Mouse (Mus musculus) CH12.LX (cell line): ENCODE results near the gene Mybph. TPM values are rescaled to one million over a fixed set of nuclear protein-coding genes. Genes with fewer than 3 reads are reported as not detected.
"Not testable (repeated sequence)": the region's sequence is repeated elsewhere in the genome, so short reads cannot be mapped to it uniquely, and the experiment has no call there.

Experiments used
- DNase-seq: peaks from one replicate; pipeline ENCODE4 v3.0.0-alpha.2; 2013; ENCODE audit errors: extremely low read depth
- H3K27ac ChIP-seq: 2 replicates; pipeline ENCODE4 v1.5.1; 2012; ENCODE audit warnings: low read depth, mild to moderate bottlenecking, control low read depth, moderate library complexity; ENCODE audit not compliant: insufficient read depth
- H3K27me3 ChIP-seq: replicated peaks from 2 replicates; pipeline ENCODE3; 2012; ENCODE audit warnings: inconsistent platforms
- H3K36me3 ChIP-seq, 2 experiments: replicated peaks in 1 of 2; 2 replicates each; pipeline versions ENCODE3 to v1.6.1; 2012; ENCODE audit warnings: inconsistent platforms in 1 of 2, low read length in 1 of 2, mild to moderate bottlenecking in 1 of 2, mixed read lengths in 1 of 2, moderate library complexity in 1 of 2; ENCODE audit not compliant: control insufficient read depth in 1 of 2, insufficient read depth in 1 of 2
- H3K4me1 ChIP-seq, 2 experiments: 2 replicates each; pipeline ENCODE4 v1.6.1; 2012; ENCODE audit warnings: inconsistent platforms in 1 of 2, moderate library complexity in 1 of 2; ENCODE audit not compliant: insufficient read depth in 2 of 2, control insufficient read depth in 1 of 2
- H3K4me2 ChIP-seq: 2 replicates; pipeline ENCODE4 v1.6.1; 2012; ENCODE audit warnings: low read depth, mild to moderate bottlenecking, control low read depth; ENCODE audit not compliant: poor library complexity, insufficient read depth, severe bottlenecking
- H3K4me3 ChIP-seq, 3 experiments: fragments of 150-350 bp in 1 of 3; sonication (generic) in 1 of 3; replicated peaks in 1 of 3; 2 replicates each; pipeline versions ENCODE3 to v1.5.1; 2011 to 2012; ENCODE audit warnings: low read depth in 2 of 3, low read length in 2 of 3, mild to moderate bottlenecking in 2 of 3, moderate library complexity in 2 of 3, control low read depth in 1 of 3, improper control_type of control experiment in 1 of 3, inconsistent platforms in 1 of 3, mixed read lengths in 1 of 3; ENCODE audit not compliant: poor library complexity in 1 of 3
- H3K79me2 ChIP-seq: replicated peaks from 2 replicates; pipeline ENCODE4 v1.6.1; 2012; ENCODE audit warnings: mild to moderate bottlenecking, moderate library complexity; ENCODE audit not compliant: control insufficient read depth, poor library complexity, insufficient read depth, severe bottlenecking; ENCODE audit errors: extremely low read depth
- H3K9ac ChIP-seq: 2 replicates; pipeline ENCODE4 v1.6.1; 2012; ENCODE audit warnings: low read depth, mild to moderate bottlenecking, control low read depth, moderate library complexity; ENCODE audit not compliant: insufficient read depth
- H3K9me3 ChIP-seq: replicated peaks from 2 replicates; pipeline ENCODE3; 2012; ENCODE audit warnings: low read length, inconsistent platforms, mixed read lengths
- ELF1 ChIP-seq: IDR thresholded peaks from 2 replicates; pipeline ENCODE4 v1.6.1; 2014; ENCODE audit warnings: low read depth, mild to moderate bottlenecking, inconsistent platforms, low read length, improper control_type of control experiment
- EP300 ChIP-seq: IDR thresholded peaks from 2 replicates; pipeline ENCODE4 v1.6.1; 2011; ENCODE audit warnings: low read length, improper control_type of control experiment
- GABPA ChIP-seq: IDR thresholded peaks from 2 replicates; pipeline ENCODE4 v1.6.1; 2012; ENCODE audit warnings: low read depth, low read length, improper control_type of control experiment, inconsistent platforms; ENCODE audit not compliant: insufficient replicate concordance
- IRF4 ChIP-seq: IDR thresholded peaks from 2 replicates; pipeline ENCODE4 v1.6.1; 2014; ENCODE audit warnings: low read depth, mild to moderate bottlenecking, inconsistent platforms, low read length, improper control_type of control experiment
- MAFK ChIP-seq: IDR thresholded peaks from 2 replicates; pipeline ENCODE4 v1.6.1; 2011; ENCODE audit warnings: low read length, improper control_type of control experiment; ENCODE audit not compliant: insufficient replicate concordance
- MAZ ChIP-seq: IDR thresholded peaks from 2 replicates; pipeline ENCODE4 v1.6.1; 2012; ENCODE audit warnings: low read depth, mild to moderate bottlenecking, inconsistent platforms, low read length, improper control_type of control experiment, moderate library complexity
- MEF2A ChIP-seq: IDR thresholded peaks from 2 replicates; pipeline ENCODE4 v1.6.1; 2014; ENCODE audit warnings: low read depth, mild to moderate bottlenecking, inconsistent platforms, low read length, improper control_type of control experiment, borderline replicate concordance
- MXI1 ChIP-seq: IDR thresholded peaks from 2 replicates; pipeline ENCODE4 v1.6.1; 2011; ENCODE audit warnings: mild to moderate bottlenecking, low read depth, low read length, improper control_type of control experiment
- MYC ChIP-seq: IDR thresholded peaks from 2 replicates; pipeline ENCODE4 v1.6.1; 2011; ENCODE audit warnings: low read depth, mild to moderate bottlenecking, improper control_type of control experiment, low read length
- NELFE ChIP-seq: IDR thresholded peaks from 2 replicates; pipeline ENCODE4 v1.6.1; 2011; ENCODE audit warnings: low read depth, low read length, improper control_type of control experiment
- PAX5 ChIP-seq: IDR thresholded peaks from 2 replicates; pipeline ENCODE4 v1.6.1; 2012; ENCODE audit warnings: low read length, inconsistent platforms, mixed read lengths
- POLR2A ChIP-seq: IDR thresholded peaks from 2 replicates; pipeline ENCODE4 v1.6.1; 2011; ENCODE audit warnings: low read depth, mild to moderate bottlenecking, improper control_type of control experiment, low read length
- RAD21 ChIP-seq: IDR thresholded peaks from 2 replicates; pipeline ENCODE4 v1.6.1; 2011; ENCODE audit warnings: low read depth, mild to moderate bottlenecking, low read length, improper control_type of control experiment, moderate library complexity
- RCOR1 ChIP-seq: conservative IDR thresholded peaks from 2 replicates; pipeline ENCODE4 v1.6.1; 2012; ENCODE audit warnings: low read depth, mild to moderate bottlenecking, inconsistent platforms, low read length, improper control_type of control experiment
- SIN3A ChIP-seq: IDR thresholded peaks from 2 replicates; pipeline ENCODE4 v1.6.1; 2012; ENCODE audit warnings: low read length, improper control_type of control experiment, inconsistent platforms
- TBP ChIP-seq: conservative IDR thresholded peaks from 2 replicates; pipeline ENCODE4 v1.6.1; 2011; ENCODE audit warnings: low read depth, low read length, improper control_type of control experiment
- USF1 ChIP-seq: IDR thresholded peaks from 2 replicates; pipeline ENCODE4 v1.6.1; 2014; ENCODE audit warnings: low read depth, mild to moderate bottlenecking, inconsistent platforms, low read length, improper control_type of control experiment
- ZKSCAN1 ChIP-seq: IDR thresholded peaks from 2 replicates; pipeline ENCODE4 v1.6.1; 2012; ENCODE audit warnings: low read depth, inconsistent platforms, low read length, improper control_type of control experiment, borderline replicate concordance
- ZMIZ1 ChIP-seq: IDR thresholded peaks from 2 replicates; pipeline ENCODE4 v1.6.1; 2012; ENCODE audit warnings: low read depth, mild to moderate bottlenecking, inconsistent platforms, low read length, improper control_type of control experiment
- dilution Hi-C: fragments of 300-500 bp; cut with MboI; formaldehyde crosslinking; loops from 2 replicates; pipeline ENCODE4 v1.14.3; 2020; ENCODE audit warnings: low sequenced_read_pairs; ENCODE audit not compliant: extremely low pct_unique_long_range_greater_than_20kb, extremely low pct_ligation_motif_present
- in situ Hi-C: fragments of 300-500 bp; cut with MboI; formaldehyde crosslinking; loops from 3 replicates; pipeline ENCODE4 v1.14.3; 2019; ENCODE audit warnings: low sequenced_read_pairs, low pct_ligation_motif_present, low pct_unique_long_range_greater_than_20kb, mixed read lengths
- polyA plus RNA-seq: library from polyadenylated mRNA; unstranded; fragments of >175 nt; gene quantifications from 2 replicates; pipeline ENCODE4 v1.2.1, GENCODE M21; 2012; ENCODE audit warnings: low read depth; ENCODE audit not compliant: insufficient read length
- total RNA-seq, 2 experiments: library from RNA; depleted of rRNA; stranded (reverse); fragments of 300-350 nt in 1 of 2; fragments of >200 nt in 1 of 2; gene quantifications; 2 replicates each; pipeline ENCODE4 v1.2.3; 2012 to 2014

The Mybph gene
- total and polyA plus RNA-seq, 3 experiments = 0.25 to 3.0 (median 0.51) TPM

DNA sequence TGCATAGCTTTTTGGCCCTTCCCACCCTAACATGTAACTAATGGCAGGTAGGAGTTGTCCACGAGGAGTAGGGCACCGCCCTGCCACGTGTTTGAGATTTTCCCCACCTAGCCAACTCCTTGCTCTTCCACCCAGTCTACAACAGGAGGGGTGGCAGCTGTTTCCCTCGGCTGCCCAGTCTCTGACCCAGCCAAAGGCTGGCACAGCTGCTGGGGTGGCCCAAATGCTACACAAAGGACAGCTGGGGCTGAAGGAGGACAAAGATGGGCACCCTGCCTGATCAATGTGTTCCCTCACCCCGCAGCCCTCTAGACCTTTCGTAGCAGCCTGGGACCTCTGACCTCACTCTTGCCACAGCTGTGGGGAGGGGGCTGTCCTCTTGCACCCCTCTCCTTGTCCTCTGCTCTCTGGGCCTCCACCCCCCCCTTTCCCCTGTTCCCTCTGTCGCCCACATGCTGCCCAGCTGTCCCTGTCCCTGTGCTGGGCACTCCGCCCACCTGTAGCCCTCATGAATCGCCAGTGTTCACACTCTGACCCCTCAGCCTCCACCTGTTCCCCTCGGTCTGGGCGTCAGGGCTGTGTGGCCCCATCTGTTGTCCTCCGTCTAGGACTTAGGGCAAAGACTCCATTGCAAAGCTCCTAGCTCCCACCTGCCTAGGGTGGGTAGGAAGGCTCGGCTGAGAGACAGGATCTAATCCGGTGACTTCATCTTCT, 51.9 kb downstream of the Mybph start:
- Histone ChIP-seq H3K9ac (no peak overlapping the region), H3K4me2 (no peak overlapping the region), H3K27me3 (no peaks in the 10 kb centered on the region), H3K4me3 (no peak overlapping the region), H3K9me3 (no peaks in the 10 kb centered on the region), H3K4me1 (peaks cover 12 to 56% of the 10 kb centered on the region in 2 experiments), H3K79me2 (no peaks in the 10 kb centered on the region), H3K27ac (no peak overlapping the region), H3K36me3 (no peaks in the 10 kb centered on the region)
- dilution Hi-C loops = no loop called here
- no peak for DNase-seq
- no peak for TF ChIP-seq ELF1
- no peak for TF ChIP-seq USF1
- TF ChIP-seq ZKSCAN1 = no peak
- TF ChIP-seq GABPA = no peak
- TF ChIP-seq NELFE = no peak
- TF ChIP-seq RAD21 = no peak
- no peak for TF ChIP-seq PAX5
- TF ChIP-seq EP300 = no peak
- TF ChIP-seq MXI1 = no peak
- no peak for TF ChIP-seq SIN3A
- no peak for TF ChIP-seq POLR2A
- TF ChIP-seq MAFK = no peak
- no peak for TF ChIP-seq MEF2A
- no peak for TF ChIP-seq ZMIZ1
- TF ChIP-seq RCOR1 = no peak
- TF ChIP-seq MYC = no peak
- in situ Hi-C loops = loop anchor here (10.0 kb wide), 1 partner anchor 50 kb away; no protein-coding TSS in a partner anchor

DNA sequence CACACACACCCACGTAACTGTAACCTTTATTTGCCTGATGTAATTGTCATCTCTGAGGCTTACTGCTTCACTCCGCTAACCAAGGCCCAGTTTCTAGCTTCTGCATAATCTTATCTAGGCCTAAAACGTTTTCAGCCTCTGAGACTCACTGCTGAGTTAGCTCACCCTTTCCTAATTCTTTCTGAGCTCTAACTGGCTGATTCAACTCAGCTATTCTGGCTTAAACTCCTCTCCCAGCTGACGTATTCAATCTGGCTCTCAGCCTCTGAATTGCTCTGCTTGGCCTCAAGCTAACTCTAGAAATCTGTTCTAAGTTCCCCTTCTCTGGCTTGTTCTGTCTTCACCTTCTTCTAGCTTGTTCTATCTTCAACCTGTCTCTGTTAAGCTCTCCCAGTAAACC, 53.3 kb downstream of the Mybph start:
- H3K79me2 ChIP-seq = no peaks in the 10 kb centered on the region
- H3K4me1 ChIP-seq = peaks cover 5 to 42% of the 10 kb centered on the region in 2 experiments; a peak in 3 of 4 replicates
- dilution Hi-C loops = no loop called here
- H3K27ac ChIP-seq = no peak overlapping the region
- H3K9me3 ChIP-seq = peaks cover 4% of the 10 kb centered on the region
- in situ Hi-C loops = loop anchor here (10.0 kb wide), 1 partner anchor 48 kb away; no protein-coding TSS in a partner anchor
- H3K4me2 ChIP-seq = no peak overlapping the region
- no peaks in the 10 kb centered on the region for H3K27me3 ChIP-seq
- H3K9ac ChIP-seq = no peak overlapping the region
- no peak overlapping the region for H3K4me3 ChIP-seq
- TF ChIP-seq MAZ (no peak), MXI1 (no peak), ZMIZ1 (no peak), RAD21 (no peak), TBP (no peak), IRF4 (no peak)
- H3K36me3 ChIP-seq = no peaks in the 10 kb centered on the region
- DNase-seq = no peak

DNA sequence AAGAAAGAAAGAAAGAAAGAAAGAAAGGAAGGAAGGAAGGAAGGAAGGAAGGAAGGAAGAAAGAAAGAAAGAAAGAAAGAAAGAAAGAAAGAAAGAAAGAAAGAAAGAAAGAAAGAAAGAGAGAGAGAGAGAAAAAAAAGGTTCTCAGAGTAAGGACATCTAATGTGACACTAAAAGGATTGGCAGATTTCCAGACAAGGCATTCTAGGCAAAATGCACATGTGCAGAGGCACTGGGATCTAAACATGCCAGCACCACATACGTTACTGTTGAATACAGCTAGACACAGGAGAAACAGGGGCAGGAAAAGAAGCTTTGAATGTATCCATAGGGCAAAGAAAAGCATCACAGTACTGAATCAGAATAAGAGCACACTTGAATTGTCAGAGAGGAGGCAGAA, 56.4 kb downstream of the Mybph start:
- H3K27me3 ChIP-seq, H3K4me2 ChIP-seq, H3K9me3 ChIP-seq, H3K4me3 ChIP-seq, H3K79me2 ChIP-seq, DNase-seq, H3K9ac ChIP-seq, dilution Hi-C loops, H3K36me3 ChIP-seq, H3K27ac ChIP-seq: not testable (repeated sequence)
- peaks cover 2 to 11% of the 10 kb centered on the region in 2 experiments; a peak in 2 of 4 replicates for H3K4me1 ChIP-seq
- in situ Hi-C loops = loop anchor here (10.0 kb wide), 1 partner anchor 45 kb away; no protein-coding TSS in a partner anchor
